Mouse (Mus musculus): ENCODE results near the gene Cisd3. TPM values are rescaled to one million over a fixed set of nuclear protein-coding genes. Genes with fewer than 3 reads are reported as not detected.

Cisd3 gene
- total RNA-seq, 2 experiments from 2014 or later, result 260 to 277 TPM

DNA sequence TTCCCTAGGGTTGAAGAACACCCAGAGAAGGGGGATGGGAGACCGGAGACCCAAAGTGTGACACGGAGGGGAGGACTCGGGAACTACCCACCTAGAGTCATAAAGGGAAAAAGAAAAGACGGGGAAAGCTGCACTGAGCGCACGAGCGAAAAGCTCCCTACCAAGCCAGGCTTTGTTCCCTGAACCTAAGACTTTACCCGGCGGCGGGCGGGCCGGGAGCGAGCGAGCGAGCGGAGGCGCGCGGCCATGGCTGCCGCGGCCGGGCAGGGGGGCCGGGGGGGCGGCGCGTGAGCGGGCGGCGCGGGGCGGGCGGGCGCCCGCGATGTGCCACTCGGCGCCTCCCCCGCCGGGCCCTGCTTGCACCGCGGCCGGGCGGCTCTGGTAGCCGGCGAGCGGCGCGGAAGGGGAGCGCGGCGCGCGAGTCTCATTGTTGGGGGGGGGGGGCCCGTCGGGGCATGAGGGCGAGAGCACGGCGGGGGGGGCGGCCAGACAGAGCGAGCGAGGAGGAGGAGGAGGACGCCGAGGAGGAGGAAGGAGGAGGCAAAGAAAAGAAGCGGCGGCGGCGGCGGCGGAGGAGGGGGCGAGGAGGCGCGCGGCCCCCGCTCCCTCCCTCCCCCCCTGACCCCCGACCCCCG is 22.6 kb upstream of the Cisd3 start, which contains the start of gene Mllt6:
Gene Mllt6 (plus strand): TSS at position 522 of the 635 bp plus-strand sequence.
- DNase-seq, result peak; percentile 88

DNA sequence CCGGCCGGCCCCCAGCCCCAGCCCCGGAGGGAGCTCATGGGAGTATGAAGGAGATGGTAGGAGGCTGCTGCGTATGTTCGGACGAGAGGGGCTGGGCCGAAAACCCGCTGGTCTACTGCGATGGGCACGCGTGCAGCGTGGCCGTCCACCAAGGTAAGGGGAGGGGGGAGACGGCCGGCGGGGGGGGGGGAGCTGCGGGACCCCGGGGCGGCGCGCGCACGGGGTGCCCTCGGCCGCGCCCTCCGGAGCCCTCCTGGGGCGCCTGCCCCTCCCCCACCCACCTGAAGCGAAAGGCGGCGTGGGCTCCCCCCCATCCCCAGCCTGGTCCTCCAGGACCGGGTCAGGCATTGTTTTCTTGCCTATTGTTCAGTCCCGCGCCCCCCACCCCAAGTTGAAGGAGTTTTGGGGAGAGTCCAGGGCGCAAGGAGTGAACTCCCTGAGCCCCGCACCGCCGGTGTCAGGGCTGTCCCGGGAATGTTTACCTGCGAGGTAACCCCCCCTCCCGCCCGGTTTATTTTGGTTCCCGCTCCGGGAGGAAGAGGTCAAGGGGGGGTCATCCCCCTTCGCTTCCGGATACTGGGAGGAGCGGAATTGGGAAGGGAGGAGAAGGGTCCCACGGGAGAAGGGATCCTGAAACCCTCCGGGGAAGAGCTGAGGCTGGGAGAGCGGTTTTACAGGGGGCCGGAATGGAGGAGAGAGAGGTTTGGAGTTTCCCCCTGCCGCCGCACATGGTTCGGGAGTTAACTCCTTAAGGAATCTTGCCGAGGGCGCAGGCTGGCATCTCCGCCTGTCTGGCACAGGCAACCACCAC is 21.9 kb upstream of the Cisd3 start:
- peak; percentile 54 for DNase-seq

DNA sequence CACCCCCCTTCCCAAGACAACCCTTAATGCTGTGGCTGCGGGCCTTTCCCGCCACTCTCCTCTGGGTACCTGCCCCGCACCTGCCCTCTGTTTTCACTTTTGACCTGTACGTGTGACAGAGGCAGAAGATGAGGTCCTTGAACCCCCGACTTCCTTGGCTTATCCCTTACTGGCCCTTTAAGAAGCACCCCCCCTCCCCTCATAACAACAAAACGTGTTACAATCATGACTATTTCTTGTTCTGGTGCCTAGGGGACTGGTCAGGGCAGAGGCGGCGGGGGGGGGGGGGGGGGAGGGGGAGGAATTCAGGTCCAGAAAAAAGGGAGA is 21.3 kb upstream of the Cisd3 start:
- no peak for DNase-seq

DNA sequence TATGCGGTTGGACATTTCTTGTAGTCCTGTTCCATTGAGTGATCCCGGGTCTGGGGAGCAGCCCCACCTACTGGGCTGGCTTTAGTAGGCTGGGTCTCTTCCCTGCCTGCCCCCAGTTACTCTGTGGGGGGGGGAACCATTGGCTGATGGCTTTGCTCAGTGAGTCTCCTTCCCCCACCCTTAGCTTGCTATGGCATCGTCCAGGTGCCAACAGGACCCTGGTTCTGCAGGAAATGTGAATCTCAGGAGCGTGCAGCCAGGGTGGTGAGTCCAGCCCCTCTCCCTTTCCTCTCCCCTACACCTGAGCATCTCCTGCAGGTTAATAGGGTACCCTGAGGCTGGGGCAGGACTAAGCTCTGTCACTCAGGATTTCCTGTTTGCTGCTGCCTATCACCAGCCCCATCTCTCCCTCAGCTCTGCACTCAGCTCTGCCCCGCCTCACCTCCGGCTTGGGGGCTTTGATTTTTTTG is 20.8 kb upstream of the Cisd3 start:
- DNase-seq, result no peak

DNA sequence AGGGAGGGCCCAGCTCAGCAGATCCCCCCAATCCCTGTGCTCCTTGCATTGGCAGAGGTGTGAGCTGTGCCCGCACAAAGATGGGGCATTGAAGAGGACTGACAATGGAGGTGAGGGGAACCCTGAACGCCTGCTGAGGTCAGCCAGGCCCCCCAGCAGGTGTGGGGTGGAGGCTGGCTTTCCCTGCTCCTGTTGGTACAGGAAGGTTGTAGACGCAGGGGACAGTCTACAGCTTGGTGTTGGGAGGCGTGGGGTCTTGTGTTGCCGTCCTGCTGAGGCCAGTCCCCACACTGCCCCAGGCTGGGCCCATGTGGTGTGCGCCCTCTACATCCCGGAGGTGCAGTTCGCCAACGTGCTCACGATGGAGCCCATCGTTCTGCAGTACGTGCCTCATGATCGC is 20.2 kb upstream of the Cisd3 start:
- DNase-seq, result no peak

DNA sequence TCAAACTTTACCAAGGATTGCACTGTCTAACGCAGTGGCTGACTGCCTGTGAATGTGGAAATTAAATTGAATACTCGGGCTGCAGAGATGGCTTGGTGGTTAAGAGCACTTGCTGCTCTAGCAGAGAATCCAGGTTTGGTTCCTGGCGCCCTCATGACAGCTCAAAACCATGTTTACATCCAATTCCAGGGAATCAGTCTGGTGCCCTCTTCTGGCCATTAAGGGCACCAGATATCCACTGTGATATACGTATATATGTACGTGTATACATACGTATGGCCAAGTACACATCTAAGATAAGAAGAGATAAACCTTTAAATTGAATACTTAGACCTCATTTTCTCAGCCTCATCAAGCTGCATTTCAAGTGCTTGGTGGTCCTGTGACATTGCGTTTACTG is 19.4 kb upstream of the Cisd3 start:
- DNase-seq, result no peak

DNA sequence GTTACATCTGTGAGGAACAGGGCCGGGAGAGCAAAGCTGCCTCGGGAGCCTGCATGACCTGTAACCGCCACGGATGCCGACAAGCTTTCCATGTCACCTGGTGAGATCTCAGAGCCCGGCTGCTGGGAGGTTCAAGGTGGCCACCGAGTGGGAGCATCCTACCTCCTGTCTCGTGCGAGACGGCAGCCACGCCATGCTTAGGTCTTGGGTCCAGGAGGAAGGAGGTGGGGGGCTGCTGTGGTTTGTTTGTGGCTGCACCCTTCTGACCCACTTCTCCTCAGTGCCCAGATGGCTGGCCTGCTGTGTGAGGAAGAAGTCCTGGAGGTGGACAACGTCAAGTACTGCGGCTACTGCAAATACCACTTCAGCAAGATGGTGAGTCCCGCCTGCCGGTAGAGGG is 18.8 kb upstream of the Cisd3 start:
- no peak for DNase-seq

DNA sequence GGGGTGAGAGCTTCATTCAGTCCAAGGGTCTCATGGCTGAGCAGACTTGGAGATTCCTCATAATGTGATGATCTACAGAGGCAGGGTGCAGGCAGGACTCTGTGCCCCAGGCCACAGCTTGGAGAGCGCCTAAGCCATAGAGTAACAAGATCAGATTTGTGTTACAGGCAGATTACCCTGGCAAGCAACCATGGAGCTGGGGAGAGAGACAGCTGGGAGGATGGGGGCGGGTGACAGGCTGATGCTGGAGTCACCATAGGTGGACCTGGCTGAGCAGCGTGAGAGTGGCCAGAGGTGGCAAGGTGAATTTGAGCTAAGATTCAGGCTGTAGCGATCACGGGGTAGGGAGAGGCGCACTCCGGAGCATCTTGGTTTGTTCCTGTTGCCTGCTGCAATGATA is 17.5 kb upstream of the Cisd3 start:
- DNase-seq, result no peak

DNA sequence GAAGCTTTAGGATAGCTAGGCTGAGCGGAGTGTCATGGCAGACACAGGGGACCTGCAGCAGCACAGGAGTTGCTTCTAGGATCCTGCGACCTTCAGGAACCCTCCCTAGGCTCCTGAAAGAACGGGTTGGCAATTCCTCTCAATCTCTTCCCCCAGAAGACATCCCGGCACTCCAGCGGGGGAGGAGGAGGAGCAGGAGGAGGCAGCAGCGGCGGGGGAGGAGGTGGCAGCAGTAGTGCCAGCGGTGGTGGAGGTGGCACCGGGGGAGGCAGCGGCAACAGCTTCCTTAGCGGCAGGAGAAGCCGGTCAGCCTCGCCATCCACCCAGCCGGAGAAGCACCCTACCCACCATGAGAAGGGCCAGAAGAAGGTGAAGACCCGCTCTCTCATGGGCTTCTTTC is 16.4 kb upstream of the Cisd3 start:
- no peak for DNase-seq

DNA sequence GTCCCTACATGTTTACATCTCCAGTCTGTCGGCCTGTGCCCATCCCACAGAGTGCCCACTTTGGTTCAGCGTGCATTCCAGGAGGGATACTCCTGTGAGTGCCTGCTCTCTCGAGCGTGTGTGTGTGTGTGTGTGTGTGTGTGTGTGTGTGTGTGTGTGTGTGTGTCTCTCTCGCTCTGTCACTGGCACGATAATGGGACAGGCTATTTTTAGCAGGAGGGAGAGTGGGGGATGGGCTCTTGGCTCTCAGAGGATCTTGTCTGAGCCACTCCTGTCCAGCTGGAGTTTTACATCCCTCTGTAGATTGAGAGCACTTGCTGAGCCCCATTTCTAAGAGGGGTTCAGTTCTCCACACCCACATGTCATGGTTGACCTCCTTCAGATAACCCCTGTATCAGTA is 15.8 kb upstream of the Cisd3 start:
- DNase-seq, result peak; percentile 70

DNA sequence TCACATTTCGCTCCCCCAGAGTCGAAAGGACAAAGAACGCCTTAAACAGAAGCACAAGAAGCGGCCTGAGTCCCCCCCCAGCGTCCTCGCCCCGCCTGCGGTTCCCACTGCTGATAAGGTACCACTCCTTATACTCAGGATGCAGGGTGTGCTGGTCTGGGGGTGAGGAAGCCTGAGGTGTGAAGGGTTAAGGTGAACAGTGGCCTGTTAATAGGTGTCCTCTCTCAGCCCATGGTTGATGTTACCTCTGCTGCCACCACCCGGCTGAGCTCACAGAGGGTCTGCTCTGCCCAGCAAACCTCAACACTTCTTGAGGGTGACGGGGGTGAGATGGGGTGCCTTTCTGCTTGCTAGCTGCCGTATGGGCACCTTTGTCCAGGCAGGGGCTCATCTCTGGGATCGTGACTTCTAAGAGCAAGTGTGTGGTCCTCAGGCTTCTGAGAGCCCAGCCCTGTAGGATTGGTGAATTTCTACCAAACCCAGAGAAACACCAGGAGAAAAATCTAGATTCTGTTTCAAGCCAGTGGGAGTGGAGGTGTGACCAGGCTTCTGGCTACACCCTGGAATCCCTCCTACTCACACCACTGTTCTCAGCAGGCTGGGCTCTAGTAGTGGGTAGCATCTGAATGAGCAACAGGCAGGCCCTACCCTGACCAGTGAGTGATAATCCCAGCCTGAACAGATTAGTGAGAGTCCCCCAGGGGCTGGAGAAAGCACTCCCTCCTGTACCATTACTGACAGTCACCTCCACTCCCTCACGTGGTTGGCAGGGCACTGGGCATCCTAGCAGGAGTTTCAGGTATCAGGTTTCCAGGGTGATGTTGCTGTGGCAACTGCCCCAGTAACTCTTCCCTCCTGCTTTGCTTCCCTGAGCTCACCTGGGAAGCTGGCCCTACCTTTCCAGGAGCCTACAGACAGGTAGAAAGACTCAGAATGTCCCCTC is 15.1 kb upstream of the Cisd3 start:
- no peak for DNase-seq

DNA sequence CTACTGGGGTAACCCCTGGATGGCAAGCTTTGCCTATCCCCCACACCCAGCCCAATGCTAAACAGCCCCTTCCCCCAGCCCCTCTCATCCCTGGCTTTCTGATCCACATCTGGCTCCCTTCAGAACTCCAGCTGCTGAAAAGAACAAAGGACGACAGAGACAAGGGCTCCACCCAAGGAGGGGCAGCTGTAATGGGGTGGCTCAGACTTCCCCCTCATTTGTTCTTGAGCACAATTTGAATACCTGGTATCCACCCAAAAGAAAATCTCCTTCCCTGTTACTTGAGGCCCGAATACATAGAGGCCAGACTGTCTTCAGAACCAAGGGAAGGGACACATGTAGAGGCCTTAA is 14.5 kb upstream of the Cisd3 start:
- no peak for DNase-seq

DNA sequence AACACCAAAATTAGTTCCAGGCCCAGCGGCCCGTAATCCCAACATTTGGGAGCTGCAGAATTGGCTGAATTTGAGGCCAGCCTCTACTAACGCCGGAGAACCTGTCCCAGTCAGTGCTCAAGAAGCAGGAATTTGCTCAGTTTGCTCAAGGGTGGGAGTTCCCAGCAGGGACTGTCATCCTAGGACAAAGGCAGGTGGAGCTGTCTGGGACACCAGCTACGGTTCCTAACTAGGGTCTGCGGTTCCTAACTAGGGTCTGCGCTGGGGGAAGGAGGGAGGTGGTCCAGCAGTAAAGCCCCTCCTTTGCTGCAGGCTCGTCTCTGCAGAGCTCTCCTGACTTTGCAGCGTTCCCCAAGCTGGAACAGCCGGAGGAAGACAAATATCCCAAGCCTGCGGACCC is 12.5 kb upstream of the Cisd3 start:
- DNase-seq, result no peak

DNA sequence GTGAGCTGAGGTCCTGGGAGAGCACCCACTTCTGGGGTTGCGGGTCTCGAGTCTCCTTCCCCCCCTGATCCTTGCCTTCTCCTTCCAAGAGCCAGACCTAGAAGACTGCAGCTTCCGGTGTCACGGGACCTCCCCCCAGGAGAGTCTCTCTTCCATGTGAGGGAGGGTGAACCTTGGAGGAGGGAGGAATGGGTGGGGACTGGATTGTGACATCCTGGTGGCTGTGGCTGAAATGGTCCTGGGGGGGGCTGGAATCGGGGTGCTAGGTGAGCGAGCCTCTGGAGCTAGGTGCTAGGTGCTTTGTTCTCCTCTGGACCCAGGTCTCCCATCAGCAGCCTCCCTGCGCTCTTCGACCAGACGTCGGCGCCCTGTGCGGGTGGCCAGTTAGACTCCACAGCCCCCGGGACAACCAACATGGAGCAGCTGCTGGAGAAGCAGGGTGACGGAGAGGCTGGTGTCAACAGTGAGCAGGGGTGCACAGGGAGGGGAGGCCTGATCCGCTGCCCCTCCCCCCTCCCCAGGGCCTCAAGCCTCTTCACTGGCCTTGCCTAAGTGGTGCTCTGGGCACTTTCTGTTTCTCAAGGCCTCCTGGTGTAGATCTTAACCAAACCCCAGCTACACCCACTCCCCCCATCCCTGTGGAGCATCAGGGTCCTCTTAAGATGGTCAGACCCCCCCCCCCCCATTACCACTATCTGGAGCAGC is 9.4 kb upstream of the Cisd3 start:
- no peak for DNase-seq

DNA sequence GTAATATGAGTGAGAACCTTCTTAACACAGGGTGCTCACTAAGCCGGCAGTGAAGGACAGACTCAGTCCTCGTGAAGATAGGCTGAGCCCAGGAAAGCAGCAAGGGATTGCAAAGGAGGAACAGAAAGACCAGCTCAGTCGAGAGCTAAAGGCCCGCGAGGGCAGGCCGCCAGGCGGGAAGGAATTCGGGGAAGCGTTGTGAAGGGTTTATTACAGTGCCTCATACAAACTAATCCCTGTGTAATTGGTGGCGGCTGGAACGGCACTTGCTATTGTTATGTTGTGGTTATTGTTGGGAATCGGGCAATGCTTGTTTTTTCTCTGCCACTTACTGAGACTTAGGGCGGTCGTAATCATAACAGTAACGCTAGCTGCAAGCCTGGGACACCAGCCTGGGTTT is 8.2 kb upstream of the Cisd3 start:
- DNase-seq, result no peak

DNA sequence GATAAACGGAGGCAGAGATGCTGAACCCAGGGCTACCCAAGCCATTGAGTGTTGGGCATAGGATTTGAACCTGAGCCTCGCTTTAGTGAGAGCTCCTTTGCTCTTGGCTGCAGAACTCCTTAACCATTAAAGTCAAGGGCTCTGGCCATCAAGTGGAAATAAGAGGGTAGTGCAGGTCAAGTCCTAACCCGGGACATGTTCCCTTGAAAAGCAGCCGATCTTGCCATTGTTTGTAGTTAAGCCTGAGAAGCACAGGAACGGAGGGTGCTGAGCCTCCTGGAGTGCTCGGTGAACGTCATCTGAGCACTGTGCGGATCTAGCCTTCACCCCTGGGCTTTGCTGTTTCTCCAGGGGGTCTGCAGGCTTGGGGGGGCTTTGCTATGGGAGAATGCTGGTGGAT is 7.8 kb upstream of the Cisd3 start:
- no peak for DNase-seq

DNA sequence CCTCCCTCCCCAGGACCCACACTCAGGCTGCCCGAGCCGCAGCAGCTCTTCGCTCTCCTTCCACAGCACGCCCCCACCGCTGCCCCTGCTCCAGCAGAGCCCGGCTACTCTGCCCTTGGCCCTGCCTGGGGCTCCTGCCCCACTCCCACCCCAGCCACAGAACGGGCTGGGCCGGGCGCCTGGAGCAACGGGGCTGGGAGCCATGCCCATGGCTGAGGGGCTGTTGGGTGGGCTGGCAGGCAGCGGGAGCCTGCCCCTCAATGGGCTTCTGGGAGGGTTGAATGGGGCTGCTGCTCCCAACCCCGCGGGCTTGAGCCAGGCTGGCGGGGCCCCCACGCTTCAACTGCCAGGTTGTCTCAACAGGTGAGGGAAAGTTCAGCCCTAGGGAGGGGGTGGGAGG is 7.3 kb upstream of the Cisd3 start:
- DNase-seq, result no peak

DNA sequence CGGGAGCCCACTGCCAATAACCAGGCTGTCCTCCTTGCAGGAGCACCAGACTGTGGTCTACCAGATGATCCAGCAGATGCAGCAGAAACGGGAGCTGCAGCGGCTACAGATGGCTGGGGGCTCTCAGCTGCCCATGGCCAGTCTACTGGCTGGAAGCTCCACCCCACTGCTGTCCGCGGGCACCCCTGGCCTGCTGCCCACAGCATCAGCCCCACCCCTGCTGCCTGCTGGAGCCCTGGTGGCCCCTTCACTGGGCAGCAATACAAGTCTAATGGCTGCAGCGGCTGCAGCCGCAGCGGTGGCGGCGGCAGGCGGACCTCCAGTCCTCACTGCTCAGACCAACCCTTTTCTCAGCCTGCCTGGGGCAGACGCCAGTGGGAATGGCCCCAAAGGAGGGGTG is 5.2 kb upstream of the Cisd3 start:
- DNase-seq, result peak; percentile 61

DNA sequence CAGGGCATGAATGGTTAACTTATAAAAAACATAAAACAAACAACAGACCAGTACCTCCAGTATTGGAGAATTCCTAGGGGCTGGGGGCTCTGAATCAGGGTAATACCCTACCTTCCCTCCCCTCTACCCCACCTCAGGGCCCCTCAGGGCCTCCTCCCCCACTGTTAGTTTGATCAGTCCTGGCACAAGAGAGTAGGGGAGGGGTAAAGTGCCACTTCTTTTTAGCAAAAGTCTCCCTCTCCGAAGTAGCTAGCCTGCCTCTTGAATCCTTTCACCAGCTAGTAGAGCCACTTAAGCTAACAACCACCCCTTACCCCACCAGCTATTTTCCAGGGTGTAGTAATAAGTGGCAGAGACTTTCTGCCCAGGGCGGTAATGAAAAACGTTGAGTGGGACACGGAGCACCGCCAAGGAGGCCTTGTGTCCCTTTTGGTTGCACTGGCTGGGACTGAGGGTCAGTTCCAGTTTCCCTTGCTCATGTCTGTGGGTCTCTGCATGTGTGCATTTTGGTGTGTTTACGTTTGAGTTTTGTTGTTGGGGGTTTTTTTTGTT is 3.0 kb upstream of the Cisd3 start:
- no peak for DNase-seq

DNA sequence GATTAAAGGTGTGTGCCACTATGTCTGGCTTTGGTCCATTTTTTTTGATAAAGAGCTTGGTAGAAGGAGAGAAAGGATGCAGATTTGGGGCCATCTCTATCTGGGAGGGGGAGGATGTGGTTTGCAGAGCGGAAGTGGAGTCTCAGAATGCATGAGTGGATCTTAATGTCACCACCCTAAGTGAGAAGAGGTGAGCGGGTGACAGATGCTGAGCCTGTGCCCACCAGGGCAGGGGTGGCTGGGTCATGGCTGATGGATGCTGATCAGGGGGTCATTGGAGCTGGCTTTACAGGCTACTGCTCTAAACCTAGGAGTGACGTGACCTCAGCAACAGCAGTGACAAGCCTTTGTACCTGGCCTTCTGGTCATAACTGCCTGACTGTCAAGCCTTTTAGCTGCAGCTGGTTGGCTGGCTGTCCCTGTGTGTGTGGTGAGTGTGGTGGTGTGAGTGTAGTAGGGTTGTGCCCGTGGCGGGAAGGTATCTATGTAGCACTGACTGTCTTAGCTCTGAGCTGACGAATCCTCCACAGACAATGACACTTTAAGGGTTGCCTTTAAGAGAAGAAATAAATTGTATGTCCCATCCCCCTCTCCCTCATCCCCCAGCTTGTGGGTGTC is 1.5 kb upstream of the Cisd3 start:
- no peak for DNase-seq

DNA sequence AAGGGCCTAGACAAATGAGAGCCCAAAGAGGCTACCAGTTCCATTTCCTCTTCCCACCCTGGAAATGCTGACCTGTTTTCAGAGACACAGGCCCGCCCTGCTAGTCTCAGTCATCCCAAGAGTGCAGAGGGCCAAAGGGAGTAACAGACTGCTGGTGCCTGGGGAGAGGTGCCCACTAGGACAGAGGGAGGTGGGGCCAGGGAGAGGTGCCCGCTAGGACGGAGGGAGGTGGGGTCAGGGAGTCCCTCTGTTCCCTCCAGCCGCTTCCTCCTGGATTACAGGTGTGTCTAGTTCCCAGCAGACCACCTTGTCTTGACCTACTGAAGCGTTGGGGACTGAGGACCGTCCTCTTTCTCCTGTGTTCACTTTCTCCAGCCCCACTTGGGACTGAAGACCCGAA is 860 bp upstream of the Cisd3 start:
- DNase-seq, result peak; percentile 49
